Mouse (Mus musculus): ENCODE data around the gene Tmem242. TPM values are rescaled to one million over a fixed set of nuclear protein-coding genes. Genes with fewer than 3 reads are reported as not detected.

Tmem242 gene
- polyA plus RNA-seq, 1 experiment from 2014 or later: 90.7 TPM

DNA sequence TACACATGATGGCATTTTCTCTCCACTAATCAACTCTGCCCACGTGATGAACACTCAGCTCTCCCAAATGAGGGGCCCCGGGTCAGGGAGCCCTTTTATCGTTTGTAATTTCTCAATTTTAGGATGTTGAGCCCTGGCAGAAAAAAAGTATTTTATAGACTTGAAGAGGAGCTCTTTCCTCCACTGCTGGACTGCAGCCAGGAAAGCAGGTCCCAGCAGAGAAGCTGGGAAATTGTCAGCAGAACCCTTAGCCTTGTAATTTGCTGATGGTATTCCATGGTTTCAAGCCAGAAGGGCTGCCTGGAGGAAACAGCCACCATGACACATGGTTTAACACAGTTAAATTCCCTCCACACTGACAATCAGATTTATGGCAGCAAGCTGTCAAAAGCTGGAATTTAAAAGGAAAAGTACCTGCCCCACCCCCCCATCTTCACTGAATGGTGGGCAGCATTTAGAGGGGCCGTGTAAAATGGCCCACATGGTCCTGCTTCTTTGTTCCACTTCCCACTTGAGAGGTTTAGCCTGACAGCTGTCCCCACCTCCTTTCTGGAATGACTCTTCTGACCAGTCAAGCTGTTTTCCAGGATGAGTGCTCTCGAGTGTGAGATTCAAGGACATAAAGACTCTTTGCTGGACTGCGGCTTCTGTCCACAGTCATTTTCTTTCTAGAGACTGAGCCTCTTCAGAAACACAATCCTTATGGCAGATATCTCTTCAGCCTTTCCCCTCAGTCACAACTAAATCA, 20.1 kb downstream of the Tmem242 start:
- no peak overlapping the region for H3K27ac ChIP-seq (ENCODE audit: low read depth, low read length)
- ATAC-seq: no peak
- no peaks in the 10 kb centered on the region for H3K9me3 ChIP-seq (ENCODE audit: control insufficient read depth)
- no peaks in the 10 kb centered on the region for H3K27me3 ChIP-seq (replicated peaks; ENCODE audit: control insufficient read depth, insufficient read depth, low read length)
- H3K9ac ChIP-seq (ENCODE audit: low read depth, low read length): no peak overlapping the region
- no peak for TF ChIP-seq CTCF (IDR thresholded peaks at IDR 0.05; ENCODE audit: low read depth)
- H3K4me1 ChIP-seq (replicated peaks; ENCODE audit: control insufficient read depth, insufficient read depth, low read length): no peaks in the 10 kb centered on the region
- peaks cover 13% of the 10 kb centered on the region; the same call in 1 of the 2 replicates for H3K36me3 ChIP-seq (ENCODE audit: control insufficient read depth, insufficient read depth)
- 68% methylated on average over 6 of the region's 6 CpGs for WGBS
- H3K4me3 ChIP-seq (ENCODE audit: low read depth, low read length): no peak overlapping the region
- no peak overlapping the region for H3K4me2 ChIP-seq (replicated peaks; ENCODE audit: low read depth)

DNA sequence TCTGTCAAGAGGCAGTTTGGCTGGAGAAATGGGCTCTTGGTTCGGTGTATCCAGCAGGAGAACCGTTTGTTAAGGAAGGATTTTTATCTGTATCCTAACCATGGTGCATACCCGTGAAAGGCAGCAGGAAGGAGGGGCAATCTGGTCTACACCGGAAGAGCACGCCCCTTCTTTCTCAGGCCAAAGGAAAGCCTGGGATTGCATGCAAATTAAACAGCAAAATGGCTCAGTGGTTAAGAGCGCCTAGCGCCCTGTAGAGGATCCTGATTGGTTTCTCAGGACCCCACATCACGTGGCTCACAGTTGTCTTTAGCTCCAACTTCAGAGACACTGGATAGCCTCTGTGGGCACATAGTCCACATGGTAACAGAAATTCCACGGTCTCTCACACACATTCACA, 21.0 kb downstream of the Tmem242 start:
- no peaks in the 10 kb centered on the region for H3K4me1 ChIP-seq (replicated peaks; ENCODE audit: control insufficient read depth, insufficient read depth, low read length)

DNA sequence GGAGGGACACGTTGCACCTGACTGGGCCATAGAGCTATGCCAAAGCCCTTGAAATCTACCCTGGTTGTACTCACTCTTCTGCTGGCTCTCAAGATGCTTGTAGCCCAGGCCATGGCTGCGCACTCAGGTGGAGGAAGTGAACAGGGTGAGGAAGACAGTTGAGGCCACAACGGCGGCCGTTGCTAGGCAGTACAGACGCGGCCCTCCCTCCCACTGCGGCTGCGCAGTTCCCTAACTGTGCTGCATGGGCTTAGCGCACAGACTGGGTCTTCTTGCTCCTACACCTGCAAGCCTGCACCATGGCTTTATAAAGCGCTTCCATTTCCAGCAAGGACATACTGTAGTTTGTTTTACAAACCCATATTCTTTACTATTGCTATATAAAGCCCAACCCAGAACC, 21.5 kb downstream of the Tmem242 start, which contains the start of gene Ldhal6b:
Ldhal6b (minus strand) TSS at position 223 of the 400 bp plus-strand sequence.
- Histone ChIP-seq H3K9ac (ENCODE audit: low read depth, low read length) (no peak within 1 kb of the TSS), H3K9me3 (ENCODE audit: control insufficient read depth) (no peaks in the 10 kb centered on the region), H3K4me1 (replicated peaks; ENCODE audit: control insufficient read depth, insufficient read depth, low read length) (no peaks in the 10 kb centered on the region), H3K4me3 (ENCODE audit: low read depth, low read length) (no peak within 1 kb of the TSS), H3K36me3 (ENCODE audit: control insufficient read depth, insufficient read depth) (peaks cover 14% of the 10 kb centered on the region; the same call in 1 of the 2 replicates), H3K27me3 (replicated peaks; ENCODE audit: control insufficient read depth, insufficient read depth, low read length) (no peaks in the 10 kb centered on the region), H3K4me2 (replicated peaks; ENCODE audit: low read depth) (no peak within 1 kb of the TSS), H3K27ac (ENCODE audit: low read depth, low read length) (no peak within 1 kb of the TSS)
- TF ChIP-seq CTCF (IDR thresholded peaks at IDR 0.05; ENCODE audit: low read depth): no peak
- ATAC-seq: no peak
- WGBS: 98% methylated on average over 11 of the region's 11 CpGs

More for the DNA sequence above, 21.0 kb downstream of the Tmem242 start:
- no peak for ATAC-seq
- H3K9me3 ChIP-seq (ENCODE audit: control insufficient read depth): no peaks in the 10 kb centered on the region
- 86% methylated on average over 9 of the region's 9 CpGs for WGBS
- no peak overlapping the region for H3K27ac ChIP-seq (ENCODE audit: low read depth, low read length)
- no peak overlapping the region for H3K4me3 ChIP-seq (ENCODE audit: low read depth, low read length)
- H3K9ac ChIP-seq (ENCODE audit: low read depth, low read length): no peak overlapping the region
- TF ChIP-seq CTCF (IDR thresholded peaks at IDR 0.05; ENCODE audit: low read depth): no peak
- H3K36me3 ChIP-seq (ENCODE audit: control insufficient read depth, insufficient read depth): peaks cover 13% of the 10 kb centered on the region; the same call in 1 of the 2 replicates
- H3K4me2 ChIP-seq (replicated peaks; ENCODE audit: low read depth): no peak overlapping the region
- H3K27me3 ChIP-seq (replicated peaks; ENCODE audit: control insufficient read depth, insufficient read depth, low read length): no peaks in the 10 kb centered on the region

DNA sequence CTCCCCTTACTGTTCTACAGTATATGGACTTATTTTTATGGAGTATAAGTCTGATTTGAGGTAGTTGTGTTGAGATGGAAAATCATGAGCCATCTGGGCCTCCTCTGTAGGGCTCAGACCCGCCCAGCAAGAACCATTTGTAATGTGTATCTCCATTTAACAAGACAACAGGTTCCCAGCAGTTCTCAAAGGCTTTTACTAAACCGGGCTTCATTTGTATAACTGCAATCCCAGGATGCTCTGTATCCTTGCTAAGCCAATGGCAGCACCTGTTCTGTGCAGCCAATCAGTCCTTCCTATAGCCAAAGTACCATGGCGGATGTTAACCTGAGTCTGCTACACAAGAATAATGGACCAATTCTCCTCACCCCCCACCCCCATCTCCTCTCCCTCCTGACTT, 23.5 kb downstream of the Tmem242 start:
- Histone ChIP-seq H3K36me3 (ENCODE audit: control insufficient read depth, insufficient read depth) (peaks cover 19% of the 10 kb centered on the region; the same call in 1 of the 2 replicates), H3K9me3 (ENCODE audit: control insufficient read depth) (no peaks in the 10 kb centered on the region), H3K4me1 (replicated peaks; ENCODE audit: control insufficient read depth, insufficient read depth, low read length) (no peaks in the 10 kb centered on the region), H3K27ac (ENCODE audit: low read depth, low read length) (no peak overlapping the region), H3K27me3 (replicated peaks; ENCODE audit: control insufficient read depth, insufficient read depth, low read length) (no peaks in the 10 kb centered on the region), H3K4me3 (ENCODE audit: low read depth, low read length) (no peak overlapping the region), H3K9ac (ENCODE audit: low read depth, low read length) (no peak overlapping the region), H3K4me2 (replicated peaks; ENCODE audit: low read depth) (no peak overlapping the region)
- TF ChIP-seq CTCF (IDR thresholded peaks at IDR 0.05; ENCODE audit: low read depth): no peak
- 94% methylated on average over 3 of the region's 3 CpGs for WGBS
- ATAC-seq: no peak

DNA sequence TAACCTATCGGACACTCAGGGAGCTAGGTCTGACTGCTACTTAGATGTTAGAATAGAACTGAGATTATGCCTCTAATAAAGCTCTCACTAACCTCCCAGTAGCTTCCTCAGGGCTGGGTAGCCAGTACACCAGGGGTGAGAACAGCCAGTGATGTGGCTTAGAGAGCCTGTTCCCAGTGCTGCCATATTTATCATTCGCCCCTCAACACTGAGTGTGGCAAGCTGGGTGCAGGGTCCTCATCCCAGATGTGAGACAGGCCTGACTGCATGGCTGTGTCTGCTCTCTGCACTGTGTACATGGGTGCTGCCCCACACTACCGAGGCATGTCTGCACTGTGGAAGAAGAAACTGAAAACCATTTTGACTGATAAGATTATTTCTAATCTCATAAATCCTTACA, 26.0 kb downstream of the Tmem242 start:
- Histone ChIP-seq H3K4me2 (replicated peaks; ENCODE audit: low read depth) (no peak overlapping the region), H3K9me3 (ENCODE audit: control insufficient read depth) (no peaks in the 10 kb centered on the region), H3K27me3 (replicated peaks; ENCODE audit: control insufficient read depth, insufficient read depth, low read length) (no peaks in the 10 kb centered on the region), H3K36me3 (ENCODE audit: control insufficient read depth, insufficient read depth) (peaks cover 34% of the 10 kb centered on the region), H3K27ac (ENCODE audit: low read depth, low read length) (no peak overlapping the region), H3K9ac (ENCODE audit: low read depth, low read length) (no peak overlapping the region), H3K4me1 (replicated peaks; ENCODE audit: control insufficient read depth, insufficient read depth, low read length) (no peaks in the 10 kb centered on the region), H3K4me3 (ENCODE audit: low read depth, low read length) (no peak overlapping the region)
- no peak for ATAC-seq
- TF ChIP-seq CTCF (IDR thresholded peaks at IDR 0.05; ENCODE audit: low read depth): no peak
- WGBS: 84% methylated on average over 3 of the region's 3 CpGs

DNA sequence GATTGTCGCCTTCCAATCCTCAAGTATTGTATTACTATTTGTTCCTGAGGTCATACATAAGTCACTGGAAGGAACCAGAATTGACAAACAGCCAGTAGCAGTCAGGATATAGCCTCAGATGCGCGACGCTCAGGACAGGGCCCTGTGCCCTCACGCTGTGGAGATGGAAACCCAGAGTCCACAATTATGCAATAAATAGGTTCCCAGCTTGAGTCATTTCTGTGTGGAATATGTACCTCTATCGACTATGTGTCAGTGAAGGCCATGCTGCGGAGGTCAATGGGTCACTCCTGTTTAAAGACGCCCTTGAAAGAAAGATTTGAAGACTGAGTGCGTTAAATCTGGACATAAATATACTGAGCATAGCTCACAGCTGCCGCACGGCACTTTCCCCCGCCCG, 26.7 kb downstream of the Tmem242 start:
- H3K36me3 ChIP-seq (ENCODE audit: control insufficient read depth, insufficient read depth): peaks cover 30% of the 10 kb centered on the region
- no peak overlapping the region for H3K4me3 ChIP-seq (ENCODE audit: low read depth, low read length)
- H3K4me1 ChIP-seq (replicated peaks; ENCODE audit: control insufficient read depth, insufficient read depth, low read length): no peaks in the 10 kb centered on the region
- H3K27me3 ChIP-seq (replicated peaks; ENCODE audit: control insufficient read depth, insufficient read depth, low read length): no peaks in the 10 kb centered on the region
- H3K9ac ChIP-seq (ENCODE audit: low read depth, low read length): no peak overlapping the region
- H3K9me3 ChIP-seq (ENCODE audit: control insufficient read depth): no peaks in the 10 kb centered on the region
- 80% methylated on average over 13 of the region's 13 CpGs for WGBS
- TF ChIP-seq CTCF (IDR thresholded peaks at IDR 0.05; ENCODE audit: low read depth): no peak
- no peak for ATAC-seq
- no peak overlapping the region for H3K4me2 ChIP-seq (replicated peaks; ENCODE audit: low read depth)
- H3K27ac ChIP-seq (ENCODE audit: low read depth, low read length): no peak overlapping the region
